Mouse (Mus musculus): ENCODE results near the gene Gpr26. TPM values are rescaled to one million over a fixed set of nuclear protein-coding genes. Genes with fewer than 3 reads are reported as not detected.

Gpr26 gene
- polyA plus RNA-seq, 1 experiment = not detected

DNA sequence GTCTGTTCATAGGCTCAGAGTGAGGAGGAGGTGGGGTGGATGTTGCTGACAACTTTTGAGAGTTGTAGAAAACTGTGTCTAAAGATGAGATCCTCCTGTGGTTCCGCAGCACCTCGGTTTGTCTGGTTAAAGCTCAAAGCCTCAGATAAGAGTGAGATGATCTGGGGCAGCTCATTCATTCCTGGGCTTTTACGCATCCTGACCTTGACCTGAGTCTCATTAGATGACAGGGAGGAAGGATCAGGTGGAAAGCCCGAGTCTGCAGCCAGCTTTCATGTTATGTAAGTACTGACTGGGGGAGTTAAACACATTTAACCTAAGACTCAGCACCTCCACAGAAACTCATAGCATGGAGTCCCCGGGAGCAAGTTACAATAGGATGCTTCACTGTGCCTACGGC, 60.4 kb downstream of the Gpr26 start:
- DNase-seq (ENCODE audit: low read depth) = no peak

- DNase-seq (ENCODE audit: low read depth) = no peak
Observed at GRCm38 (mm10) chr7:132031940-132032531, 65.8 kb downstream of the Gpr26 start.

Other genes with a start within 250 kb of the Gpr26 start
- gene Cpxm2, start 188.3 kb downstream of the Gpr26 start, polyA plus RNA-seq (2012; rRNA removed) = 38.7 and 53.7 TPM in 2 replicates